Mouse (Mus musculus) adrenal gland, adult 8-10 months (tissue): ENCODE measurements around the gene Tnfrsf22. TPM values are rescaled to one million over a fixed set of nuclear protein-coding genes. Genes with fewer than 3 reads are reported as not detected.
A peak's percentile ranks its signal among the peaks of the same experiment; 100 is the strongest.

ENCODE experiments used
- DNase-seq: peaks from one replicate; pipeline ENCODE4 v3.0.0; 2022
- total RNA-seq, 4 experiments: library from RNA; stranded (reverse); gene quantifications; 2 replicates each; pipeline ENCODE4 v1.2.4; 2022

The Tnfrsf22 gene
- total RNA-seq, 4 experiments from 2014 or later: 4.2 to 8.6 (median 5.5) TPM

DNA sequence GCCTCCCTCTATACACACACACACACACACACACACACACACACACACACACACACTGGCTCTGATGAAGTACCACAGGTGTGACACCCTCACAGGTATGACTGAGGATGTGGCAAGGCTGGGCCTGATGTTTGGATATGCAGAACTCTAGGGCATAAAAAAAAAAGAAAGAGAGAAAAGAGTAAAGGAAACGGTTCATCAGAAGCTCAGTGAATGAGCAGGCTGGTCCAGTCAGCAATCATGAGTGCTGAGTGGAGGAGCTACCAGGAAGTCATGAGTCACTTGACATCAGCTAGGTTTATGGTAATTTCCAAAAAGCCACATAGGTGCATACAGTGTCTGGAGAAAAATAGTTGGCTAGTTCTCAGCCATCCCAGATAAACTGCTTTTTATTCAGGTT lies 20.0 kb downstream of the Tnfrsf22 start:
- no peak for DNase-seq

DNA sequence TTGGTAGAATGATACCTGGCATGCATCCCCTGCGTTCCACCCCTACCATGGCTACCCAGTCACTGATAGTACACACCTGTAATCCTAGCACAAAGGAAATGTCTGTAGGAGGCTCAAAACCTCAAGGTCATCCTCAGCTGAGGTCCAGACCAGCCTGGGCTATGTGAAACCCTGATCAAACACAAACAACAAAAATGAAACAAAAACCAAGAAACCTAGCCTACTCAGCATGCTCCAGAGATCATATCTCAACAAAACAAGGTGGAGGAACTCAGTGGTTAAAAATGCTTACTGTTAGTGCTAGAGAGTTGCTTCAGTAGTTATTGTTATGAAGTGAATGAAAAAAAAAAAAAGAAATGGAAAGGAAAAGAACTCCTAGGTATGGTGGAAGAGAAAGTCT lies 20.9 kb downstream of the Tnfrsf22 start, which contains the start of gene Tnfrsf26:
Gene Tnfrsf26 (minus strand): TSS at position 183 of the 400 bp plus-strand sequence.
- no peak for DNase-seq

DNA sequence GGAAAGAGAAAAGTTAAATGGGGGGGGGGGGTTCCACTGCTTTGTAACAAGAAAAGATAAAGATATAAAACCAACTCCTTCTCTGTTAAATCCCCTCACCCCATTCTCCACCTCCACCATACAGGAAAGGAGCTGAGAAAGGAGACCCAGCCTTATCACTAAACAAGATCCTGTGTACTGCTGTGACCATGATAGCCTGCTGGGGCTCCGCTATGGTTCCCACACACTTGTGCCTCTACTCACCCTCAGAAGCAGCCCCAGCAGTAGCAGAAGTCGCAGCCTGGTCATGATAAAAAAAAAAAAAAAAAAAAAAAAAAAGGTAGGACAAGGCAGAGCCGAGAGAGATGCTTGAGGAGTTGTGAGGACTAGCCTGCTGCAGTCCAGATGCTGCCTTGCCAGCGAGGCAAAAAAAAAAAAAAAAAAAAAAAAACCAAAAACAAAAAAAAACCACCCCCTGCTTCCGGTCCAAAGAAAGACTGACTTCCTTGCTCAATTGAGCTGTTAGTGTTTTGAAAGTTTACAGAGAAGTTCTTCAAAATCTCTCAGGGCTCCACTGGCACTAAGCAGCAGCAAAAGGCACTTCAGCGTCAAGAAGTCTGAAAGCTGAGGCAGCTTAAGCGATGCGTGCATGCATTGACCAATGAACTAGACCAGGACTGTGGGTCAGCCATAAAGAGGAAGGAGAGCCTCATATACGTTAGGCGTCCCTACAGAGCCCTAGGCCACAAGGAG lies 21.7 kb downstream of the Tnfrsf22 start:
- DNase-seq: no peak

DNA sequence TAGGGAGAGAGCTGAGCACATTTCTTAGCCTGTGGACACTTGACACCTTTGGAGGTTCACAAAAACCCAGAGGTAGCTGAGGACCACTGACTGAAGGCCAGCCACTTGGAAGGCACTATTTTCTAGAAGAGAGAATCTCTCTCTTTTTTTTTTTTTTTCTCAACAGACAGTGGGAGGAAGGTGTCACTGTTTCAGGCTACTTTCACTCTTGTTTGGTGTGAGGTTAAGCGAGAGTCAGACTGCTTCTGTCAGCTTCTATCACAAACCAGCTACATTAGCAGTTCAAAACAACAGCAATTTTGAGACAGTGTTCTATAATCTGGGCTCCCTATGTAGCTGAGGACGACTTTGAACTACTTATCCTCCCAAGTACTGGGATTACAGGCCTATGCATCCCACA lies 23.3 kb downstream of the Tnfrsf22 start:
- DNase-seq: no peak

DNA sequence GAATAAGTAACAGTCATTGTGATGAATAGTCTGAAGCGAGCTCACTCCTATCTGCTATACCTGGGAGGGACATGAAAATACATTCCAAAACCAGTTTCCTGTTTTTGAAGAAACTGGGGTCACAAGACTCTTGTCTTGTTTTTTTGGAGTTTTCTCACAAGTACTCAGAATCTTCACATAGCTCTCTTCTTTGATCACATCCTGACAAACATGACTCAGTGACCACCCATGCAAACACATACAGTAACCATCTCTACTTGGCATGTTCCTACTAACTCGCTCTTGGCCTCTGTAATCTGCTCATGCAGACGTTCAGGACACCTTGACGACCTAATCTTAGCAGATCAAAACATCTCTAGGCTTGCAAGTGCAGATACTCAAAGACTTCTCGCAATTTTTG lies 24.3 kb downstream of the Tnfrsf22 start:
- no peak for DNase-seq

DNA sequence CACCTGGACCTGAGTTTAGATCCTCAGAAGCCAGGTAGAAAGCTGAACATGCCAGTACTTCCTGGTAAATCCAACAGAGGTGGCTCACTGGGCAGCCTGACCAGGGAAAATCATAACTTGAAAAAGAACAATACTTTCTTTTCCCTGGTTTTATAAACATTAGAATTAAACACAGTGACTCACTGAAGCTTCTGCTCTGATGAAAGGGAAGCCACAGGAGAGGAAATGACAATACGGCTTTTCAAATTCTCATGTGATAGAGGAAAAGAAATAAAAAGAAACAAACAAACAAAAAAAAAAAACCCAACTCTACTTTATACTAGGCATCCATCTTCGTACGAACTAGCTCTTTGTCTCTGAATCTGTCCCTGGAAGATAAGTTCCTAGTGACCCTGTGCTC lies 24.9 kb downstream of the Tnfrsf22 start:
- no peak for DNase-seq

DNA sequence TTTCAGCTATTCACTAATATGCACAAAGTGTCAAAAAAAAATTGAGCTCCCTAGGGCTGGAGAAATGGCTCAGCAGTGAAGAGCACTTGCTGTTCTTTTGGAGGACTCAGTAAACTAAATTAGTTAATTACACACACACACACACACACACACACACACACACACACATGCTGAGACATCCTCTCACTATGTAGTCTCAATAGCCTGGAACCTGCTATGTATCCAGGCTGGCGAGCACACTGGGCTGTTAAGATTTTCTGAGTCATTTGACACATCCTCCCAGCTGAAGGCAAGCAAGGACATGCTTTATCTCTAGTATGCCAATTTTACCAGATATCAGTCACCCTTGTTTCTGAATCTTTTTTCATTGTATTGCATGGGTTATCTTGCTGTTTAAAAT lies 28.5 kb downstream of the Tnfrsf22 start:
- no peak for DNase-seq

DNA sequence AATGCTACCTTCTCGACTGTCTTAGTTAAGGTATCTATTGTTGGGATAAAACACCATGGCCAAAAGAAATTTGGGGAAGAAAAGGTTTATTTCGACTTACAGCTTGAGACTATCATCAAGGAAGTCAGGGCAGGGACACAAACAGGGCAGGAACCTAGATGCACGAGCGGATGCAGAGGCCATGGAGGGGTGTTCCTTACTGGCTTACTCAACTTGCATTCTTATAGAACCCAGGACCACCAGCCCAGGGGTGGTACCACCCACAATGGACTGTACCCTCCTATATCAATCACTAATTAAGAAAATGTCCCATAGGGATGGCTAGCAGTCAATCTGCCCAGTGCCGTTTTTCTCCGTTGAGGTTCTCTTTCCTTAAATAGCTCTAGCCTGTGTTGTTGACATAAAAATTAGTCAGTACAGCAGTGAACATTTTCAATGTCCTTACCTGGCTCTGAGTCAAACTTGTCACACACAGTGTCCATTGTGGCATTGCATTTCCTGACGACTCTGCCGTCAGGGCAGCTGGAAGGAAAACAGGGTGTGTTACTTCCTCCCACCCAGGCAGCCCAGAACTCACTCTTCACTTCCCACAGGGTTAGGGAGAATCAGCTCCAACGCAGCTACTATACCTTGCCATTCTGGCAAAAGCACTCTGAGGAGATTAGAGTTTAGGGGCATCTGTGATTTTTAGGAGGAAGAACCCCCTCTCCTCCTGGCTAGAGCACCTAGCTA lies 34.9 kb downstream of the Tnfrsf22 start:
- DNase-seq: no peak

DNA sequence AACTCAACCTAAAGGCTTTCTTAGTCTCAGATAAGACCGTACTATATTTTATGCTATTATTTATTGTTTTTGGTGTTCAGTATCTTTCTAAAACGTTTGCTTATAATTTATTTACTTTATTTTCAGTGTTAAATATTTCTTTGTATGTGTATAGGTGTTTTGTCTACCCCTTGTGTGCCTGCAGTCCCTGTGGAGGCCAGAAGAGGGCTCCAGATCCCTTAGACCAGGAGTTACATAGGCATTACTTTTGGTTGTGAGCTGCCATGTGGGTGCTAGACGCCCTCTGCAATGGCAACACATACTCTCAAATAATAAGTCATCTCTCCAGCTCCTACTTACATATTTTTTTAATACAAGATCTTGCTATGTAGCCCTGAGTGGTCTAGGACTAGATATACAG lies 37.2 kb downstream of the Tnfrsf22 start:
- DNase-seq: no peak

DNA sequence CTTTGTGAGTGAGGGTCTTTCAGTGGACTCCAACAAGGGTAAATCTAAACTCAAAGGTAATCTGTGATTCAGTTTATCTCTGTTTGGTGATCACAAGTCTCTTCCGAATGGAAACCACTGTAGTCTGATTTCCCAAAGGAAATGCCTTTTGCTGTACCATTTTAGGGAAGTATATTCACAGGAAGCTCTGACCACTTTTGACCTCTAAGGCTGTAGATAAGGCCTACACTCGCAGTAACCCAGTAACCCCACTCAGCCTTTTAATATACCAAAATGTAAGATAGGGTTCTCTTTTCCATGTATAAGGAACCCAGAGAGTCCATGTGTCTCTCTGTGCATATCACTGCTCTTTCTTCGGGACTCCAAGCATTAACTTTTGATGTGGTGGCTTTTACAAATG lies 44.1 kb downstream of the Tnfrsf22 start:
- DNase-seq: no peak

DNA sequence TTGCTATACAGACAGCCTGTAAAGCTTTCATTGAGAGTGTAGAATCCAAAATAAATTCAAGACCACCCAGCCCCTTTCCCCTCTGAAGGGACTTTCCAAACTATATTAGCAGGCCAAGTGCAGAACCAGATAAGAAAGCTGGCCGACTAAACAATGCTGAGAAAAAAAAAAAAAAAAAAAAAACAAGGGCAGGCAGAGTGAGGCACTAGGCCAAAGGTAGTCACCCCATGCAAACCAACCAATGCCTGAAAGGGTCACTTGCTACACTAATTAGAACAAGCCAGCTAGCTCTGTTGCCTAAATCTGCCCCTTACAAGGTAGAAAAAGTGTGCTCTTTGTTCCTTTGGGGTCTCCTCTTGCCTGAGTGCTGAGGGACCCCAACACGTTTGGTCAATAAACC lies 44.6 kb downstream of the Tnfrsf22 start:
- DNase-seq: no peak

DNA sequence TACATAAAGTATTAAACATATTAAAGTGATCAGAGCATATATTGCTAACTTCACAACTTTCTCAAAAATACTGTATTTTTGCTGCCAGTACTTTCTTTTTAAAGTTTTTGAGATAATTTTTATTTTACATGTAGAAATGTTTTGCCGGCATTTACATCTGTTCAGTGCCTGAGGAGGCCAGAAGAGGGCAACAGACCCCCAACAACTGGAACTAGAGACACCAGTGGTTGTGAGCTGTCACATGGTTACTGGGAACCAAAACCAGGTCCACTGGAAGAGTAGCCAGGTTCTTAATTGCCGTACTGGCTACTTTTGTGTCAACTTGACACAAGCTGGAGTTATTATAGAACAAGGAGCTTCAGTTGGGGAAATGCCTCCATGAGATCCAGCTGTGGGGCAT lies 47.8 kb downstream of the Tnfrsf22 start:
- no peak for DNase-seq

DNA sequence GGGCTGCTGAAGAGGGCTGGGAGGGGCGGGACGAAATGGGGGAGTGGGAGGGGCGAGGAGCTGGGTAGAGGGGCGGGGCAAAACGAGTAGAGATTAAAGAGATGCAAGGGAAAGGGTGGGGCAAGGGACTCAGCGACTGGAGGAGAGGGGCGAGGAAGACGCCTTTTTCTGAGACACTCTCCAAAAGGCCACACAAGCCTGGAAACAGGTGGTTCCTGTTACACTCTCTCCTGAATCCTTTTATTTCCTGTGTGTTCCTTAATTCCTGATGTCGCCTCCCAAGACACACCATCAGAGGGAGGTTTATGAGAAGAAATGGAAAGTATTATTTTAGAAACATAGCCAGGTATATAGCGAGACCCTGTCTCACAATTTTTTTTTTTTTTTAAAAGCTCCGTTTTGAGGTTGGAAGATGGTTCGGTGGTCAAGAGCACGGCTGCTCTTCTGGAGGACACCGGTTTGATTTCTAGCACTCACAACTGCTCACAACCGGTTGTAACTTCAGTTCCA lies 49.2 kb downstream of the Tnfrsf22 start:
- no peak for DNase-seq

DNA sequence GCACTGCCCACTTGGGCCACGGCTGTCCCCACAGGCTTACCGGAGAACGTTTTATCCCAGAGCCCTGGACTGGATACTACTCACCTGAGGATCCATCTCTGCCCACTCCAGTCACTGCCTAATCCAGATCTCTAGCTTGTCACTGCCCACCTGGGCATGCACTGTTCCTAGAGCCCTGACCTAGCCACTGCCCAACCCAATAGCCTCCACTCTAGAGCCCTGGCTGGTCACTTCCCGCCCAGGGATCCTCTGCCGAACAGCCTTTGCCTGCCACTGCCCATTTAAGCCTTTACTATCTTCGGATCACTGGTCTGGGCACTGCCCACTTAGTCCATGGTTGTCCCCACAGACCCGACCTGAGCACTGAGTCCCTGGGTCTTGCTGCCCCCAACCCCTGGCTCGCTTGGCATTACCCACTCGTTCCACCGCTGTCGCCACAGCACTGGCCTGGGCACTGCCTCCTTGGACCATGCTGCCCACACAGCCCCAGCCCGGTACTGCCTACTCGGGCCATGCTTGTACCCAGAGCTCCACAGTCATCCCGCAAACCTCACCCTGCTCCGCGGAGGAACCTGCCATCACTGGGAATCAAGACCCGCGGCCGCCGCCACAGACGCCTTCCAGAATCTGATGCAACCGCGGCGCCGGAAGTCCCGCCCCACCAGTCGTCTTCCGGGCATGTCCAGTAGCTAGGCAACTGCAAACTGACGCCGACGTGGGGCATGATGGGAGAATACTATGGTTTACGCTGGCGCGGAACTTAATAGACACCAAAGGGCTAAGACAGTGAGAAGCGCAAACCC lies 49.8 kb downstream of the Tnfrsf22 start, which contains the start of gene Cars:
Gene Cars (minus strand): TSS at position 663 of the 803 bp plus-strand sequence.
- DNase-seq: peak; percentile 93

DNA sequence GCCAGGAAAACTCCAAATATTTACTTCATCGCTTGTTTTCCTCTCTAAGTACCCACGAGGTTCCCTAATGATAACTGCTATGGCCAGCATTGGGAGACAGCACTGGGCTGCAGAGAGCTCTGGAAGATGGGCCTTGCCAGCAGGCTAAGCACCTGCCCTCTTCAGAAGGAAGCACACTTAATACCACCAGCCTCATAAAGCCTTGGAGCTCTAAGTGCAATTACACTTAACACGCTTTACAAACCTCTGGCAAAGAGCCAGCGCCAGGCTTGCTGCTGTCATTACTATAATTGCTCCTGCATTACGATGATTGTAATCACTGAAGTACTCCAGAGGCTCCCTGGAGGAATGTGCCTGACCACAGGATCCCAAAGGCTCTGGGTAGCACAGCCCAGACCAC lies 54.6 kb downstream of the Tnfrsf22 start:
- DNase-seq: no peak

DNA sequence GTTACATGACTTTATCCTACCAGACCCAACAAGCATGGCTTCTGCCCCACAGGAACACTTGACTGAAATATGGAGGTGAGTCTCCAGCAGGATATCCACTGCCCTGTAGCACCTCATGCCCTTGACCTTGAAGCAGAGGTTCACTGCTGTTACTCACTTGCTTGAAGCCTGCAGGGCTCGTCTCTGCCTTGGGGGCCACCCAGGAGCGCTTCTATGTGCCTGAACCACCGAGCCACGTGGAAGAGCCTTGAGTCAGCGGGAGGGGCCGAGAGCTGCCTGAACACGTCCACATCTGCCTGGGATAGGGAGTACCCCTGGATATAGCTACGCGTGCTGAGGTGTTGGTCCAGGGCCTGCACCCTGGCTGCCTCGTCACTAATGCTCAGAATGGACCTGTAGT lies 57.2 kb downstream of the Tnfrsf22 start:
- DNase-seq: no peak

DNA sequence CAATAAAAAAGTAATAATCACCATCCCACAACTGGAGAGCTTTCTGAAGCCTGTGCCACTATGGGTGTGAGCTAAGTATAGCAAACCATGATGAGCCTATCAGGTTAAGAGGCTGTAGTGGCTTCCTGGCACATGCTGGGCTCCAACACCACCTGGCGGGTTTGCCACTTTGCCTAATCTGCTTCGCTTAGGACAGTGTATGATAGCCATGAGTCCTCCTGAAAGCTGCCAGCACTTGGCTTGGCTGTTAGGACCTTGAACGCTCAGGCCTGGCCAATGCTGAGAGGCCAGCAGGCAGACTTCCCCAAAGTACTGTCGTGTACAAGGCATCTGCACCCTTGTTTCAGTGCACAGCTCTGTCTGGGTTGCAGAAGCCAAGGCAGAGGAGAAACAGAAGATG lies 61.5 kb downstream of the Tnfrsf22 start:
- DNase-seq: no peak

DNA sequence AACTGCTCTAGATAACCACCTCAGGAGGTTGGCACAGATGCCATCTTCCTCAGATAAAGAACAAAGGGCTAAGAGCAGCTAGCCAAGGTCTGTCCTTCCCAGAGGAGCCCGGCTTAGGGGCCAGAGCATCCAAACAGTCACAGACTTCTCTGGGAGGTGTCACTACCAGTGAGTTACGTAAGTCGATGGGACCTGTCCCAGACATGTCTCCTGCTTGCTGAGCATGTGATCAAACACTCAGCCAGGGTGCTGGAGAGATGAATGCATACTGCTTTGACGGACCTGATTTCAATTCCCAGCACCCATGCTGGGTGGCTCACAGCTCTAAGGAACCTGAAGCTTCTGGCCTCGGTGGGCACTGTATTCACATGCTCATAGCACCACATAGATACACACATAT lies 61.9 kb downstream of the Tnfrsf22 start:
- DNase-seq: no peak

Other genes with a start within 250 kb of the Tnfrsf22 start
- 1,000 to 10,000 TPM in 1 of 4 experiments, 100 to 1,000 TPM in 3; 211 to 1,262 (median 590) TPM for gene Cdkn1c, start 188.6 kb downstream of the Tnfrsf22 start, total RNA-seq
- gene Slc22a18, start 175.9 kb downstream of the Tnfrsf22 start, total RNA-seq: 1 to 10 TPM; 2.7 to 5.5 (median 3.6) TPM
- gene Phlda2, start 146.5 kb downstream of the Tnfrsf22 start, total RNA-seq: 1 to 10 TPM in 2 of 4 experiments, under 1 TPM in 2; 0.49 to 5.2 (median 2.2) TPM
- gene Nap1l4, start 100.6 kb downstream of the Tnfrsf22 start, total RNA-seq: 100 to 1,000 TPM; 132 to 141 (median 135) TPM
- gene Cars, start 49.6 kb downstream of the Tnfrsf22 start, total RNA-seq: 10 to 100 TPM; 42.6 to 63.9 (median 48.2) TPM
- 1 to 10 TPM in 3 of 4 experiments, under 1 TPM in 1; 0.77 to 1.5 (median 1.4) TPM for gene Tnfrsf26, start 20.9 kb downstream of the Tnfrsf22 start, total RNA-seq
- gene Tnfrsf23, start 36.2 kb upstream of the Tnfrsf22 start, total RNA-seq: 1 to 10 TPM; 3.0 to 4.8 (median 3.4) TPM
- gene Osbpl5, start 107.3 kb upstream of the Tnfrsf22 start, total RNA-seq: 10 to 100 TPM; 39.0 to 58.1 (median 45.3) TPM
- gene Mrgprg, start 117.3 kb upstream of the Tnfrsf22 start, total RNA-seq: 1 to 10 TPM in 2 of 4 experiments, under 1 TPM in 2; 0.28 to 2.1 (median 0.78) TPM
- 1 to 10 TPM; 2.7 to 5.1 (median 3.9) TPM for gene Mrgpre, start 134.8 kb upstream of the Tnfrsf22 start, total RNA-seq
- 10 to 100 TPM in 3 of 4 experiments, 1 to 10 TPM in 1; 9.2 to 17.5 (median 14.6) TPM for gene Nadsyn1, start 173.2 kb upstream of the Tnfrsf22 start, total RNA-seq
- gene Dhcr7, start 173.5 kb upstream of the Tnfrsf22 start, total RNA-seq: 1,000 to 10,000 TPM in 1 of 4 experiments, 100 to 1,000 TPM in 3; 583 to 1,249 (median 833) TPM
- not detected for gene Gm498, start 217.2 kb upstream of the Tnfrsf22 start, total RNA-seq